Mouse (Mus musculus): ENCODE measurements around the gene Fam129b.
A peak's percentile ranks its signal among the peaks of the same experiment; 100 is the strongest.

The Fam129b gene

GRCm38 (mm10) chr2:32926330-32927075 lies 50.6 kb downstream of the Fam129b start:
- DNase-seq: no peak

- DNase-seq: no peak
Observed at GRCm38 (mm10) chr2:32927624-32928234, 51.8 kb downstream of the Fam129b start.

GRCm38 (mm10) chr2:32928235-32928946 lies 52.5 kb downstream of the Fam129b start:
- DNase-seq: peak; percentile 58 to 86

- peak in 1 of 2 experiments; percentile 52 for DNase-seq
Observed at GRCm38 (mm10) chr2:32928947-32929829, 53.3 kb downstream of the Fam129b start.

GRCm38 (mm10) chr2:32931730-32932129 lies 55.8 kb downstream of the Fam129b start:
- DNase-seq: no peak

- DNase-seq: no peak
Observed at GRCm38 (mm10) chr2:32938741-32939140, 62.8 kb downstream of the Fam129b start.

GRCm38 (mm10) chr2:32939418-32939817 lies 63.5 kb downstream of the Fam129b start:
- DNase-seq: peak; percentile 41 to 63

GRCm38 (mm10) chr2:32940483-32940882 lies 64.6 kb downstream of the Fam129b start:
- no peak for DNase-seq

- DNase-seq: no peak
Observed at GRCm38 (mm10) chr2:32947454-32947853, 71.5 kb downstream of the Fam129b start.

GRCm38 (mm10) chr2:32954581-32954980 lies 78.7 kb downstream of the Fam129b start:
- no peak for DNase-seq

GRCm38 (mm10) chr2:32957344-32957743 lies 81.4 kb downstream of the Fam129b start:
- DNase-seq: peak; percentile 46 to 71

GRCm38 (mm10) chr2:32960273-32960672 lies 84.4 kb downstream of the Fam129b start:
- no peak for DNase-seq

- peak; percentile 95 to 97 for DNase-seq
Observed at GRCm38 (mm10) chr2:32961192-32961995, 85.5 kb downstream of the Fam129b start, which contains the start of the genes Rpl12 and Lrsam1. TSS of gene Rpl12 (plus strand) at chr2:32961559. TSS of gene Lrsam1 (minus strand) at chr2:32961614.

GRCm38 (mm10) chr2:32962062-32962874 lies 86.4 kb downstream of the Fam129b start:
- DNase-seq: peak in 1 of 2 experiments; percentile 39

- DNase-seq: no peak
Observed at GRCm38 (mm10) chr2:32962875-32963220, 86.9 kb downstream of the Fam129b start.

- DNase-seq: no peak
Observed at GRCm38 (mm10) chr2:32963544-32963943, 87.6 kb downstream of the Fam129b start.

GRCm38 (mm10) chr2:32963981-32964380 lies 88.1 kb downstream of the Fam129b start:
- no peak for DNase-seq

GRCm38 (mm10) chr2:32964659-32965457 lies 88.9 kb downstream of the Fam129b start:
- DNase-seq: no peak

GRCm38 (mm10) chr2:32965511-32966183 lies 89.7 kb downstream of the Fam129b start:
- DNase-seq: no peak
